In the genomic region with DNA sequence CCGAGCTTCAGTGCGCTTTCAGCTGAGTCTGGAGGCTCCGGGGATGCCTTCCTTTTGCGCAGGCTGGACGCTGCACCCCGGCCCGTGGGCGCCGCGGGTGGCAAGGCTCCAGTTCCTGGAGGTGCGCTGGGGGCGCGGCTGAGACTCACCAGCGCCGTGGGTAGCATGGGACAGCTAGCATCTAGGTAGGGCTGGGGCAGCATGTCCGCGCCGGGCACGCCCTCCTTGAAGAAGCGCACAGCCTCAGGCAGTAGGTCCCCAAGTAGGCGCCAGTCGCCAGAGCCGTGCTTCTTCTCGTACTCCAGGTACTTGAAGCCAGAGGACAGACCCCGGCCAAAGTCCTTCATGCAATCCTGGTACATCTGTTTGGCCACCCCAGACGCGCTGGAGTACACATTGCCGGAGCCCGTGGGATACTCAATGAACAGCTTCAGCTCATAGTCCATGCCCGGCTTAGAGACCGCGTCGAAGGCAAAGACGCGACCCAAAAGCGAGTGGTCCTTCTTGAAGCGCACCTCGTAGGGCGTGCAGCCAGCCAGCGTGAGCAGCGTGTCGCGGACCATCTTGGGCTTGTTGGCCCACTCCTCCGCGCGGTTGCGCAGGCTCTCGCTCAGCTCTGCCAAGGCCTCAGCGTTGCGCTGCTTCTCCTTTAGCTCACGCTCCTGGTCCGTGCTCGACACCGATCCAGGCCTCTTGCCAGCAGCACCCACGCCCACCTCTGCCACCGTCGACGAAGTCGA, we compare ENCODE assay signal across 7 mouse cellular contexts. TPM values are rescaled to one million over a fixed set of nuclear protein-coding genes. Genes with fewer than 3 reads are reported as not detected.
DNase-seq lines count a peak whose midpoint lies in the region; ATAC-seq lines count a peak whose summit lies in the region.

No protein-coding gene starts in this region.

- intact Hi-C loops in heart, postnatal 36 days (cut with DNase I) = no loop called here

- peak overlapping the region; percentile 100 for H3K9ac ChIP-seq in forebrain, embryonic 13.5 days

- peak overlapping the region; percentile 98 for H3K4me3 ChIP-seq in forebrain, embryonic 13.5 days

- peak overlapping the region; percentile 99 for H3K4me2 ChIP-seq in forebrain, embryonic 13.5 days

- peak; percentile 72 for DNase-seq in Muller cell, postnatal 12 days (ENCODE audit: inconsistent ontology term)
- peak; percentile 90 for DNase-seq in brain, adult 2 months (ENCODE audit: low read depth, low spot score)
- DNase-seq in heart, postnatal 36 days = peak; percentile 75 to 84
- peak; percentile 69 to 71 for DNase-seq in layer of hippocampus, adult 8-10 months (ENCODE audit: low spot score in 2 of 2)
- DNase-seq in lung, postnatal 4 days = peak; percentile 80 to 86
- DNase-seq in right cerebral cortex, postnatal 36 days (ENCODE audit: low spot score in 2 of 2) = peak; percentile 66 to 76

- peak overlapping the region; percentile 100 for H3K27ac ChIP-seq in forebrain, embryonic 13.5 days

- WGBS in forebrain, embryonic 13.5 days = under 1% methylated on average over 59 of the region's 59 CpGs

- peaks cover 70% of the 10 kb centered on the region for H3K4me1 ChIP-seq in forebrain, embryonic 13.5 days

- H3K27me3 ChIP-seq in forebrain, embryonic 13.5 days = no peaks in the 10 kb centered on the region

- H3K36me3 ChIP-seq in forebrain, embryonic 13.5 days (ENCODE audit: poor library complexity, severe bottlenecking) = peaks cover 15% of the 10 kb centered on the region; the same call in 1 of the 2 replicates

- no peaks in the 10 kb centered on the region for H3K9me3 ChIP-seq in forebrain, embryonic 13.5 days (replicated peaks)

- 0 out of 2 replicates have a peak, but pooled peaks have one; percentile 12 for ATAC-seq in forebrain, embryonic 13.5 days

RNA-seq across cellular contexts. Expression of a gene that starts 2.1 kb away (rescaled TPM):
- polyA plus RNA-seq in forebrain, embryonic 13.5 days (2015; fragmentation: Nextera tagmentation; extraction: Ambion mirVana) = 54.2 and 54.8 TPM in 2 replicates
- 10 to 100 TPM; 36.1 to 37.0 TPM for total RNA-seq in heart, postnatal 36 days (2021)
- total RNA-seq in layer of hippocampus, adult 8-10 months (2022) = 10 to 100 TPM; 61.7 to 72.0 (median 66.8) TPM

Comparison
In these comparisons a context has a peak if more than half of its experiments do, and no peak if none do; other contexts are left out.
1. Peak in every context shown above with its lines: DNase-seq, ATAC-seq, H3K4me3 ChIP-seq and H3K27ac ChIP-seq.